Mouse (Mus musculus) macrophage (primary cell): Measurements from ENCODE around the gene Nppc. TPM values are rescaled to one million over a fixed set of nuclear protein-coding genes. Genes with fewer than 3 reads are reported as not detected.

ENCODE experiments used
- H3K27ac ChIP-seq: fragments of 350-480 bp; formaldehyde crosslinking; 2 replicates; pipeline ENCODE4 v1.9.0; 2021
- H3K36me3 ChIP-seq: fragments of 350-480 bp; formaldehyde crosslinking; 2 replicates; pipeline ENCODE4 v1.9.0; 2021; ENCODE audit errors: inconsistent target
- H3K4me3 ChIP-seq: fragments of 350-480 bp; formaldehyde crosslinking; 2 replicates; pipeline ENCODE4 v1.9.0; 2021; ENCODE audit errors: inconsistent target
- H3K79me2 ChIP-seq: fragments of 350-480 bp; formaldehyde crosslinking; 2 replicates; pipeline ENCODE4 v1.9.0; 2021; ENCODE audit errors: inconsistent target
- WGBS: methylation state at CpG from one replicate; pipeline ENCODE4 v1.1.7; 2026; ENCODE audit warnings: inconsistent platforms; ENCODE audit not compliant: missing documents; 5-methylcytosine and 5-hydroxymethylcytosine counted together
- polyA plus RNA-seq: library from polyadenylated mRNA; stranded (reverse); fragments of 250-400 nt; gene quantifications from 3 replicates; pipeline ENCODE4 v1.2.4, GENCODE M21; 2018; ENCODE audit warnings: inconsistent platforms
- total RNA-seq, 78 experiments: library from RNA; depleted of rRNA; stranded (reverse); fragments of 250-400 nt; gene quantifications; 1 replicate in 9 of 78; 2 replicates in 24 of 78; 3 replicates in 43 of 78; 4 replicates in 2 of 78; pipeline ENCODE4 v1.2.4; 2018; ENCODE audit warnings: inconsistent platforms in 56 of 78

The Nppc gene
- total RNA-seq (2018; cell fraction: chromatin; rRNA removed) = not detected
- not detected for total RNA-seq (2018; cell fraction: cytosol; rRNA removed)
- not detected for total RNA-seq (2018; cell fraction: nucleus; rRNA removed)
- polyA plus RNA-seq = not detected in 3 replicates

- no peak within 1 kb of the TSS for H3K27ac ChIP-seq
- H3K36me3 ChIP-seq = no peaks in the 10 kb centered on the region
- no peak within 1 kb of the TSS for H3K4me3 ChIP-seq
- H3K79me2 ChIP-seq = no peaks in the 10 kb centered on the region
- 8% methylated on average over 48 of the region's 59 CpGs for WGBS
These were observed at the start of gene Nppc for GRCm38 (mm10) chr1:86670279-86671038. Gene Nppc, minus strand, starts transcription at chr1:86670571.

GRCm38 (mm10) chr1:86719391-86719790, 49.0 kb upstream of the Nppc start:
- 94% methylated on average over 4 of the region's 4 CpGs for WGBS
- H3K36me3 ChIP-seq = no peaks in the 10 kb centered on the region
- H3K4me3 ChIP-seq = no peak overlapping the region
- no peak overlapping the region for H3K27ac ChIP-seq
- no peaks in the 10 kb centered on the region for H3K79me2 ChIP-seq

DNA sequence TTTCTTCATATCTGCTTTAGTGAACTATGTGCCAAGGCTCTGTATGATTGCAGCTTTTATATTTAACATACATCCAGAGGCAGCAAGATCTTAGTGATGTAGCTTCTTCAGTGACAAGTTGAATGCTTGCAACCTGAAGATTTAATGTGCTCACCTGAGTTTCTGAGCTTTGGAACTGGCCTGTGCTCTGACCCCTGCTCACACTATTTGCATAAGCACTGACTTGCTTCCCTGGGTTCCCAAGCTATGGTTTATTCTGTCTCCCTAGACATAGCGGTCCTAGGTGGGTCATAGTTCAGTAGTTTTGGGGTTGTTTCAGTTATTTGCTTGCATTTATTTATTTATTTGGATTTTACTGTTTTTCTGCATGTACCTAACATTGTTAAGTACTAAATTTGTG, 47.8 kb upstream of the Nppc start:
- Histone ChIP-seq H3K36me3 (no peaks in the 10 kb centered on the region), H3K27ac (no peak overlapping the region), H3K4me3 (no peak overlapping the region), H3K79me2 (no peaks in the 10 kb centered on the region)
- 92% methylated on average over 1 of the region's 1 CpGs for WGBS

- WGBS = 98% methylated on average over 3 of the region's 4 CpGs
- Histone ChIP-seq H3K79me2 (peaks cover 7% of the 10 kb centered on the region; the same call in 1 of the 2 replicates), H3K27ac (no peak overlapping the region), H3K36me3 (no peaks in the 10 kb centered on the region), H3K4me3 (no peak overlapping the region)
These were observed 42.7 kb upstream of the Nppc start for GRCm38 (mm10) chr1:86713054-86713453.

GRCm38 (mm10) chr1:86712045-86712444, 41.7 kb upstream of the Nppc start:
- H3K79me2 ChIP-seq = peaks cover 7% of the 10 kb centered on the region; the same call in 1 of the 2 replicates
- no peak overlapping the region for H3K27ac ChIP-seq
- WGBS = 95% methylated on average over 2 of the region's 2 CpGs
- H3K4me3 ChIP-seq = no peak overlapping the region
- no peaks in the 10 kb centered on the region for H3K36me3 ChIP-seq

DNA sequence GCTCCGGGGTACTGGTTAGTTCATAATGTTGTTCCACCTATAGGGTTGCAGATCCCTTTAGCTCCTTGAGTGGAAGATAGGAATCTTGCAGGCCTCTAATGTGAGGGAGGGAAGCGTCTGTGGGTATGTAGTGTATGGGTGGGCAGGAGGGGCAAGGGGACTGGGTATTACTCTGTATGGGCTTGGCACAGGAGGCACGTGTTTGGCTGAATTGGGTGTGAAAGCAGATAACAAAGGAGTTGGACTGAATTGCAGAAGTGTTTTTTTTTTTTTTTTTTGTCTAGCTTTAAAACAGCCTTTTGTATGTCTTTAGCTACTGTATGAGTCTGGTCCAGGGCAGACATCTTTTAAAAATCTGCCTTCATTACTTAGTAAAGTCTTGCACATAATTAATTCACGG, 39.2 kb upstream of the Nppc start:
- H3K36me3 ChIP-seq = no peaks in the 10 kb centered on the region
- H3K4me3 ChIP-seq = no peak overlapping the region
- 91% methylated on average over 4 of the region's 4 CpGs for WGBS
- H3K27ac ChIP-seq = no peak overlapping the region
- H3K79me2 ChIP-seq = peaks cover 26% of the 10 kb centered on the region; the same call in 1 of the 2 replicates

DNA sequence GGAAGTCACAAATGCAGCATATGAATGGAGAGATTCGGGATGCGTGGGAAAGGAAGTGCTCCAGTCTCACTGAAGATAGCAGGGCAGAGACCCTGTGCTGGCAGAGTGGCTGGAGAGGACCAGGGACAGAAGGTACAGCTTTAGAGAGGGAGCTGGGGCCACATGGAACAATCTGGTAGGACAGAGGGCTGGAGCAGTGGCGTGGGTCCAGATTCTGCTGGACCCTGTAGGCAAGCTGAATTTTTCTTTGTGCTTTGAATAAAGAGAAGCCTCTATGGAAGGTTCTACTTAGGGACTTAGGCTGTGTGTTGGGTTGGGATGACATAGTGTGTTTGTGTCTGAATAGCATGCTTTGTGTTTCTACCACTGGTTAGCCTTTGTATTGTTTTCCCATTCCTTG, 35.1 kb upstream of the Nppc start:
- WGBS = 90% methylated on average over 3 of the region's 3 CpGs
- Histone ChIP-seq H3K36me3 (no peaks in the 10 kb centered on the region), H3K4me3 (no peak overlapping the region), H3K79me2 (peaks cover 24% of the 10 kb centered on the region; the same call in 1 of the 2 replicates), H3K27ac (no peak overlapping the region)

GRCm38 (mm10) chr1:86703965-86704326, 33.6 kb upstream of the Nppc start:
- no peak overlapping the region for H3K27ac ChIP-seq
- under 1% methylated on average over 19 of the region's 27 CpGs for WGBS
- peaks cover 19% of the 10 kb centered on the region; the same call in 1 of the 2 replicates for H3K79me2 ChIP-seq
- H3K4me3 ChIP-seq = peak overlapping the region; percentile 78
- no peaks in the 10 kb centered on the region for H3K36me3 ChIP-seq

GRCm38 (mm10) chr1:86703300-86703964, 33.1 kb upstream of the Nppc start, which contains the start of gene Dis3l2:
Gene Dis3l2, plus strand, starts transcription at chr1:86703808.
- peak within 1 kb of the TSS; percentile 78 for H3K4me3 ChIP-seq
- H3K27ac ChIP-seq = no peak within 1 kb of the TSS
- peaks cover 19% of the 10 kb centered on the region; the same call in 1 of the 2 replicates for H3K79me2 ChIP-seq
- WGBS = 4% methylated on average over 46 of the region's 54 CpGs
- no peaks in the 10 kb centered on the region for H3K36me3 ChIP-seq

GRCm38 (mm10) chr1:86700367-86700766, 30.0 kb upstream of the Nppc start:
- no peaks in the 10 kb centered on the region for H3K36me3 ChIP-seq
- H3K27ac ChIP-seq = no peak overlapping the region
- no peak overlapping the region for H3K4me3 ChIP-seq
- peaks cover 6% of the 10 kb centered on the region; the same call in 1 of the 2 replicates for H3K79me2 ChIP-seq
- WGBS = 91% methylated on average over 7 of the region's 7 CpGs

DNA sequence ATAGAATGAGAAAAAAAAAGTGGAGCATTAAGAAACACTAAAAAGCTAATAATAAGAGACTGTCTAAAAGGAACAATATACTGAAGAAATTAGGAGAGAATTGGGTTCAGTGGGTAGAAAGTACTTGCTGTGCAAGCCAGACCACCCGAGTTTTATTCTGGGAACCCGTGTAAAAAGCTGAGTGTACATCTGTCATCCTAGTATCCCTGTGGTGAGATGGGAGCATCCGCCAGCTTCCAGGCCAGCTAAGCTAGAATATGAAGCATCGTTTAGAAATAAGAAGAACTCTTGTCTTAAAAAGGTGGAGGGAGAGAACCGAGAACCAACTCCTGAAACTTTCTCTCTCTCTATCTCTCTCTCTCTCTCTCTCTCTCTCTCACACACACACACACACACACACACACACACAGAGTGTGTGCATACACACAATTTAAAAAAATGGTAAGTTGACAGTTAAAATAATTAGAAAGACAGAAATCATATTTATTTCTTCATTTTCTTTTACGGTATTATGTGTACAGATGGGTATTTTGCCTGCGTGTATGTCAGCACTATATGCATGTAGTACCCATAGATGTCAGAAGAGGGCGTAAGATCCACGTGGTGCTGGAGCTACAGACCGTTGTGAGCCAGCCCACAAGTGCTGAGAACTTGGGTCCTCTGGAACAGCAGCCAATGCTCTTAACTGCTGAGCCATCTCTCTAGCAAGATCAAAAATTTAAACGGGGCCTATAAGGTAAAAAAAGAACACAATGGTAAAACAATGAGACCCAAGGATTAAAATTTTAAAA, 29.2 kb upstream of the Nppc start:
- Histone ChIP-seq H3K79me2 (no peaks in the 10 kb centered on the region), H3K4me3 (no peak overlapping the region), H3K36me3 (no peaks in the 10 kb centered on the region), H3K27ac (no peak overlapping the region)
- WGBS = 81% methylated on average over 10 of the region's 11 CpGs

- Histone ChIP-seq H3K4me3 (no peak overlapping the region), H3K79me2 (no peaks in the 10 kb centered on the region), H3K27ac (no peak overlapping the region), H3K36me3 (no peaks in the 10 kb centered on the region)
- 47% methylated on average over 2 of the region's 2 CpGs for WGBS
These were observed 28.4 kb upstream of the Nppc start for GRCm38 (mm10) chr1:86698721-86699120.

DNA sequence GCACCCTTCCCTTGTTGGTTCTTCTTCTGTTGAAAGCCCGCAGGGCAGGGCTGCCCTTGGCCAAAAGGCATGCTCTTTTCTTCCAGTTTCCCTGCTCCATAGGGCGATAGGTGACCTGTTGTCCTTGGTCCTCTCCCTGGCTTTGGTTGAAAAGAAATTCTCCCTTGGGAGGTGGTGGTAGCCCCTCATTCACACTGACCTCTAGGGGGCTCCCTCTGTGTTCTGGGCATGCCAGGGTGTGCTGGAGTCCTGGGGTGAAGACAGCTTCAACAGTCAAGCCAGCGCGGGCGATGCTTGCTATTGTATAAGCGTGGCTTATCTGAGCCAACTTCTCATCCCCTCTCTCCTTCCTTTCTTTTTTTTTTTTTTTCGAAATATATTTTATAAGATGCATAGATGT, 26.6 kb upstream of the Nppc start:
- Histone ChIP-seq H3K4me3 (no peak overlapping the region), H3K36me3 (no peaks in the 10 kb centered on the region), H3K27ac (no peak overlapping the region), H3K79me2 (no peaks in the 10 kb centered on the region)
- 72% methylated on average over 4 of the region's 7 CpGs for WGBS

DNA sequence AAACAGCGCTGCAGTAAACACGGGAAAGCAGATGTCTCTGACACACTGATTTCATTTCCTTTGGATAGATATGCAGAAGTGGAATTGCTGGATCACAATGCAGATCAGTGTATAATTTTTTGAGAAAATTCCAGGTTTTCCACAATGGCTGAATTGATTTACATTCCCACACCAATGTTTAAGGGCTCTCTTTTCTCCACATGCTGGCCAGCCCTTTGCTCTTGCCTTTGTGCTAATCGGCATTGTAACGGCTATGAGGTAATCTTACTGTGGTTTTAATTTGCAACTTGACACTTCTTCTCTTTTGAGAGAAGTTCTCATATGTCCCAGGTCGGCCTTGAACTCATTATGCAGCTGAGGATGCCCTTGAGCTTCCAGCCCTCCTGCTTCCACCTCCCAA, 20.7 kb upstream of the Nppc start:
- Histone ChIP-seq H3K4me3 (no peak overlapping the region), H3K27ac (no peak overlapping the region), H3K79me2 (no peaks in the 10 kb centered on the region), H3K36me3 (no peaks in the 10 kb centered on the region)
- 85% methylated on average over 5 of the region's 5 CpGs for WGBS
